Mouse (Mus musculus): Measurements from ENCODE around the gene Map4k2. TPM values are rescaled to one million over a fixed set of nuclear protein-coding genes. Genes with fewer than 3 reads are reported as not detected.
"Not testable (repeated sequence)": the region's sequence is repeated elsewhere in the genome, so short reads cannot be mapped to it uniquely, and the experiment has no call there.

Map4k2 gene
- total RNA-seq, 2 experiments from 2014 or later: 56.3 TPM

DNA sequence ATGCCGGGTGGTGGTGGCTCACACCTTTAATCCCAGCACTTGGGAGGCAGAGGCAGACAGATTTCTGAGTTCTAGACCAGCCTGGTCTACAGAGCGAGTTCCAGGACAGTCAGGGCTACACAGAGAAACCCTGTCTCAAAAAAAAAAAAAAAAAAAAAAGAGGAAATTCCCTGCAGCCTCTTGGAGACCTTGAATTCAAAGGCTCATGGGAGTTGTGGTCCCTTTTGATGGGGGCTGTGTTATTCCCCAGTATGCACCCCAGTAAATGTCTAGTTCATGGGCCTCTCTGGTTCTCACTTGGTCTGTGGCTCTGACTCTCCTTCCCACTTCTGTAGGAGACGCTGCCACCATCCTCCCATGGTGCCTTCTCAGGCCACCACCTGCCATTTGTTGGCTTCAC lies 29.2 kb upstream of the Map4k2 start:
- not testable (repeated sequence) for DNase-seq
- intact Hi-C loops (cut with DNase I): loop anchor here (5.0 kb wide), 1 partner anchor 1649 kb away; no protein-coding TSS in a partner anchor

DNA sequence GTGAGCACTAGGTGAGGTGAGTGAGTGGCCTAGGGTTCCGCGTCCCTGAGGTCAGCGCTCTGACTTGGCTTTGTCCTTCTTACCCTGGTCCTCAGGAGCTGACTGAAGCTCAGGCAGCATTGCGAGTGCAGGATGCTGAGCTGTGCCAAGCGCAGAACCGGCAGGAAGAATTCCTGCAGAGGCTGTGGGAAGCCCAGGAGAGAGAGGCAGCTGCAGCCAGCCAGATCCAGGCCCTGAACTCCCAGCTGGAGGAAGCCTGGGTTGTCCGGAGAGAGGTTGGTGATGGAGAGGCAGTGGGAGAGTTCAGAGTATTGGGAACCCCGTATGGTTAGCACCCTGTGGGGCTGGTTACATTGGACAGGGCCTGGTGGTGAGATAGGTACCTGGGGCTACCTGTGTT lies 27.1 kb upstream of the Map4k2 start:
- intact Hi-C loops (cut with DNase I): loop anchor here (5.0 kb wide), 1 partner anchor 1651 kb away; no protein-coding TSS in a partner anchor
- no peak for DNase-seq

GRCm38 (mm10) chr19:6314513-6314912 lies 26.4 kb upstream of the Map4k2 start:
- intact Hi-C loops (cut with DNase I): loop anchor here (5.0 kb wide), 1 partner anchor 1652 kb away; no protein-coding TSS in a partner anchor
- no peak for DNase-seq

GRCm38 (mm10) chr19:6315573-6315972 lies 25.4 kb upstream of the Map4k2 start:
- intact Hi-C loops (cut with DNase I): no loop called here

GRCm38 (mm10) chr19:6318145-6318544 lies 22.8 kb upstream of the Map4k2 start:
- no peak for DNase-seq
- intact Hi-C loops (cut with DNase I): no loop called here

More at GRCm38 (mm10) chr19:6315573-6315972, 25.4 kb upstream of the Map4k2 start:
- DNase-seq: no peak

- DNase-seq: no peak
- intact Hi-C loops (cut with DNase I): no loop called here
Measured at GRCm38 (mm10) chr19:6321358-6321757, 19.6 kb upstream of the Map4k2 start.

GRCm38 (mm10) chr19:6321786-6322621 lies 18.9 kb upstream of the Map4k2 start:
- DNase-seq: no peak
- intact Hi-C loops (cut with DNase I): no loop called here

DNA sequence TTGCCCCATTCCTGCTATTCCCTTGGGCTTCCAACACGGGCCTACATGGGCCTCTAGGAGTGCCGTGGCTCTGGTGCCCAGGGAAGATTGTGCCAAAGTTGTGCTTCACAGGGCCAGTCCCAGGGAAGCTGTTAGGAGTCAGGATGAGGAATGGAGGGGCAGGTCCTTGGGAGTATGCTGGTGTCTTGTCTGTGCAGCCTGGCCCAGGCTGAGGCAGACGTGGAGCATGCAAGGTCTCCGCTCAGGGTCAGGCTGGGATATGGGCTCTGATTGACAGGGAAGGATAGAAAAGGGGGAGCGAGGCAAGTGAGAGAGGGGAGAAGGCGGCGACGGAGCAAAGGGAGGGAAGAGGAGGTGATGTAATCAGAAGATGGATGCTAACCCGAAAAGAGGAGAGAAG lies 16.2 kb upstream of the Map4k2 start:
- intact Hi-C loops (cut with DNase I): no loop called here
- no peak for DNase-seq

GRCm38 (mm10) chr19:6331178-6331577 lies 9.8 kb upstream of the Map4k2 start:
- DNase-seq: no peak
- intact Hi-C loops (cut with DNase I): loop anchor here (2.0 to 10.0 kb wide), 5 partner anchors 24 to 369 kb away; partner anchors contain the start of genes Cdc42bpg, Pola2, Snx15 and Tm7sf2

DNA sequence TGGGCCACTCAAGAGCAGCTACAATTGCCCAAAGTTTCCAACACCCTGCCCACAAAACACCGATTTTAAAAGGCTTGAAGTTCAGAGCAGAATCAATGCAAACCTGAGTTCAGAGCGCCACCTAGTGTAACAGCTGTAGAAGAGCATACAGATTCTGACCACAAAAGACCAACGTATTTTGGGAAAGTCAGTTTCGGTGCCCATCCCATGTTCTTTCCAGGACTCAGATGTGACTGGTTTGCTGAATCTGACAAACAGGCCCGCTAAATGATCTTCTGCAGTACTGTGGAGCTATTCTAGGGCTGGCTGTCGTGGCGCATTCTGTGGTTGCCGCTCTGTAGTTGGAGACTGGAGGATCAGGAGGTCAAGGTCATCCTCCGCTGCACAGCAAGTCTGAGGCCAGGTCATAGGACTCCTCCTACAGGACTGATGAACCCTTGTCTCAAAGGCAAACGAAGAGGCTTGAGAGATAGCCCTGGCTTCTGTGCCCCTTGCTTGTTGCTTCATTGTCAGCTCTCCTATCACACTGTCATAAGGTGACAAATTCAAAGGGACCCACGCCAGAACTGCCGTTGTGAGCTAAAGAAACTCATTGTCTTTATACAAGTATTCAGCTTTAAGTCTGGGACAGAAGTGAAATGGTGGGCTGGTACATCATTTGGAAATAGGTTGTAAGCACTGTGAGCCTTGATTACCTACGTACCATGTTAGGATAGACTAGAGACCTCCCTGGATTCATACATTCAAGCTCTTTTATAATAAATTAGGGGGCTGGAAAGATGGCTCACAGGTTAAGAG lies 9.0 kb upstream of the Map4k2 start:
- peak; percentile 71 to 84 for DNase-seq
- intact Hi-C loops (cut with DNase I): loop anchor here (2.0 to 10.0 kb wide), 5 partner anchors 25 to 370 kb away; partner anchors contain the start of genes Cdc42bpg, Pola2, Snx15 and Tm7sf2

GRCm38 (mm10) chr19:6333761-6334595 lies 7.0 kb upstream of the Map4k2 start:
- intact Hi-C loops (cut with DNase I): loop anchor here (5.0 to 10.0 kb wide), 3 partner anchors 207 to 372 kb away; partner anchors contain the start of genes Pola2, Snx15, Tm7sf2 and Znhit2
- DNase-seq: no peak

DNA sequence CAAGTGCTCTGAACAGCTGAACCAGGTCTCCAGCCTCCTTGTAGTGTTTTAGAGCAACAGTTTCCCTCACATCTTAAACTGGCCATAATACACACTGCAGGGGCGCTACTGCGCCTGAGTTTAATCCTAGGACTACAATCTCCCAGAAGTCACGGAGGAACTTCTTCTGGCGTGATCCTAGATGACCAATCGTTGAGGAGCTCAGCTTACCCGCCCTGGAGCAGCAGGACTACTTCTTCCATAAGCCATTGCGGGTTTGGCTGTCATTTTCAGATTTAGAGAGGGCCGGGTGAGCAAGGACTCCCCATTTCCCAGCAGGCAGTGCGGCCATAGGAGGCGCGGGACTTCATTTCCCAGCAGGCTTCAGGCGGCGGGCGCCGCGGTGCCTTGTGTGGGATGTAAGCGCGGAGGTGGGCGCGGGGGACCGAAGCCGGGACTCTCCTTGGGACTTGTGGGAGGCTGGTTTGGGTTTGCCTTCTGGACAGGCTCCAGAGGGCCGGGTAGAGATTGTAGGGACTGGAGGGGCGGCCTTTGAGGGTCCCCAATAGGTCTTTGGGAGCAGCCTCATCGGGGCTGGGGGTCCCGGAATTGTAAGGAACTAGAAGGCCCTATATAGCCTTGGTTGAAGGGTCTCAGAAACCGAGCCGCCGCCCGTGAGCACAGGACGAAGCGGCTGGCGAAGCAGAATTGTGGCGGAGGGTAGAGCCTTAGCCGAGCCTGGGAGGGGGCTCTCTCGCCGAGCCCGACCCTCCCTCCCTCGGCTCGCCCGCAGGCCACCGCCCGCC lies 6.1 kb upstream of the Map4k2 start, which contains the start of gene Men1:
Gene Men1 (plus strand): TSS at position 307 of the 785 bp plus-strand sequence.
- intact Hi-C loops (cut with DNase I): loop anchor here (5.0 to 10.0 kb wide), 3 partner anchors 208 to 373 kb away; partner anchors contain the start of genes Pola2, Snx15, Tm7sf2 and Znhit2
- DNase-seq: peak; percentile 91

GRCm38 (mm10) chr19:6335458-6335827 lies 5.5 kb upstream of the Map4k2 start:
- peak in 1 of 2 experiments; percentile 37 for DNase-seq
- intact Hi-C loops (cut with DNase I): loop anchor here (10.0 kb wide), 1 partner anchor 271 kb away; the partner anchor contains the start of genes Tm7sf2 and Znhit2

DNA sequence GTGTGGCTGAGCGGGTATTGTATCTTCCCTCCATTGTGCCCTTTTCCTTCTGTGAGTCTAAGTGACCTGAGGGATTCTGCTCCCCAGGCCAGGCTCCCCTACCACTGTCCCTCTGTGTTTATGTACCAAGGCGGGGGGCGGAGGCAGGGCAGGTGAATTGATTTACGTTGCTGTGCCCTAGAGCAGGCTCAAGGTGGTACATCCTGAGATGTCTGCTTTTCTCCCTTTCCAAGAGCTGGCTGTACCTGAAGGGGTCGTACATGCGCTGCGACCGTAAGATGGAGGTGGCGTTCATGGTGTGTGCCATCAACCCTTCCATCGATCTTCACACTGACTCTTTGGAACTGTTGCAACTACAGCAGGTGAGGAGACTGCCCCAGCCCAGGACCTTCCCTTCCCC lies 4.0 kb upstream of the Map4k2 start:
- intact Hi-C loops (cut with DNase I): loop anchor here (10.0 kb wide), 1 partner anchor 272 kb away; the partner anchor contains the start of genes Tm7sf2 and Znhit2
- no peak for DNase-seq

- intact Hi-C loops (cut with DNase I): loop anchor here (10.0 kb wide), 1 partner anchor 273 kb away; the partner anchor contains the start of genes Tm7sf2 and Znhit2
- no peak for DNase-seq
Measured at GRCm38 (mm10) chr19:6338171-6338570, 2.8 kb upstream of the Map4k2 start.

DNA sequence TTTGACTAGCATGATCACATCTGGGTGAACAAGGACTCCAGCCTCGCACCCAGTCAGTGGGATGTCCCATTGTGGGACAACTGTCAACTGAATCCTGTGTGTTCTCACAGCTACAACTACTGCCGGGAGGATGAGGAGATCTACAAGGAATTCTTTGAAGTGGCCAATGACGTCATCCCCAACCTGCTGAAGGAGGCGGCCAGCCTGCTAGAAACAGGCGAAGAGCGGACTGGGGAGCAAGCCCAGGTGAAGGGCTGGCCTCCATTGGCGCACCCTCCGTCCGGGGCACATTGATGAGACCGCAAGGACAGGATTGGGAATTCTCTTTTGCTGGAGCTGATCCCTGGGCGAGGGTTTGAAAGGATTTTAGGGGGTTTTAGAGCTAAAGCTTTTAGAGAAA lies 2.2 kb upstream of the Map4k2 start:
- no peak for DNase-seq
- intact Hi-C loops (cut with DNase I): loop anchor here (10.0 kb wide), 1 partner anchor 274 kb away; the partner anchor contains the start of genes Tm7sf2 and Znhit2

DNA sequence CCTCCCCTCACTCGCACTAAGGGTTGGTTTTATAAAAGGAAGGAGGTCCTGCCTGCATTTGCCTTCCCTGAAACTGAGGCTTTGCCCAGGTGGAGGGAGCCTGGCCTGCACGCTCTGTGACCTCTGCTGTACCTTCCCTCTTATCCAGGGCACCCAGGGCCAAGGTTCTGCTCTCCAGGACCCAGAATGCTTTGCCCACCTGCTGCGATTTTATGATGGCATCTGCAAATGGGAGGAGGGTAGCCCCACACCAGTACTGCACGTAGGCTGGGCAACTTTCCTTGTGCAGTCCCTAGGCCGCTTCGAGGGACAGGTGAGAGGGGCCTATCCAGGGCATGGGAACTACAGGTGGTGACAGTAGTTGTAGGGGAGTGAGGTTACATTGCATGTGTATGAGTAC lies 1.7 kb upstream of the Map4k2 start:
- DNase-seq: no peak
- intact Hi-C loops (cut with DNase I): loop anchor here (10.0 kb wide), 1 partner anchor 274 kb away; the partner anchor contains the start of genes Tm7sf2 and Znhit2

GRCm38 (mm10) chr19:6339890-6340504 lies 938 bp upstream of the Map4k2 start:
- intact Hi-C loops (cut with DNase I): loop anchor here (10.0 kb wide), 2 partner anchors 275 to 845 kb away; partner anchors contain the start of genes Cfl1, Tm7sf2 and Znhit2
- peak; percentile 55 to 61 for DNase-seq

All from heart, postnatal 14 days (tissue).